Mouse (Mus musculus) intestine, embryonic 16.5 days (tissue): Measurements from ENCODE around the gene Sema3a. TPM values are rescaled to one million over a fixed set of nuclear protein-coding genes. Genes with fewer than 3 reads are reported as not detected.

Experiments
- ATAC-seq: fragments of 200-750 bp; cut with Nextera tagmentation; 2 replicates; pipeline ENCODE4 v1.8.0; 2017; ENCODE audit warnings: moderate TSS enrichment, moderate library complexity
- H3K27ac ChIP-seq: fragments of 300-500 bp; sonication (generic); 2 replicates; pipeline ENCODE4 v1.5.1; 2014; ENCODE audit warnings: mild to moderate bottlenecking, low read length
- H3K27me3 ChIP-seq: fragments of 300-500 bp; sonication (generic); replicated peaks from 2 replicates; pipeline ENCODE4 v1.6.1; 2014; ENCODE audit warnings: low read length, control low read depth, mixed read lengths; ENCODE audit not compliant: control insufficient read depth, insufficient read depth
- H3K36me3 ChIP-seq: fragments of 300-500 bp; sonication (generic); 2 replicates; pipeline ENCODE4 v1.6.1; 2014; ENCODE audit warnings: low read length, control low read depth; ENCODE audit not compliant: control insufficient read depth, insufficient read depth
- H3K4me1 ChIP-seq: fragments of 300-500 bp; sonication (generic); 2 replicates; pipeline ENCODE4 v1.6.1; 2014; ENCODE audit warnings: low read length, control low read depth, mixed read lengths; ENCODE audit not compliant: control insufficient read depth, insufficient read depth
- H3K4me2 ChIP-seq: fragments of 300-500 bp; sonication (generic); 2 replicates; pipeline ENCODE4 v1.6.1; 2014; ENCODE audit warnings: low read depth, low read length, control low read depth
- H3K4me3 ChIP-seq: fragments of 300-500 bp; sonication (generic); 2 replicates; pipeline ENCODE4 v1.5.1; 2014; ENCODE audit warnings: mild to moderate bottlenecking, low read length
- H3K9ac ChIP-seq: fragments of 300-500 bp; sonication (generic); 2 replicates; pipeline ENCODE4 v1.6.1; 2014; ENCODE audit warnings: low read depth, low read length
- H3K9me3 ChIP-seq: fragments of 300-500 bp; sonication (generic); 2 replicates; pipeline ENCODE4 v1.6.1; 2016; ENCODE audit warnings: low read length, control low read depth; ENCODE audit not compliant: control insufficient read depth
- WGBS: fragments of 180-500 bp; shearing (Covaris S2); extraction: QIAGEN DNeasy Blood & Tissue Kit; methylation state at CpG from one replicate; pipeline ENCODE4 v1.1.7; 2014; 5-methylcytosine and 5-hydroxymethylcytosine counted together
- polyA plus RNA-seq: library from polyadenylated mRNA; unstranded; fragments of >200 nt; fragmentation: Nextera tagmentation; extraction: Ambion mirVana; gene quantifications from 2 replicates; pipeline ENCODE4 v1.2.1, GENCODE M21; 2015

Sema3a gene
- polyA plus RNA-seq, 1 experiment from 2014 or later, result 11.1 TPM

- Histone ChIP-seq H3K9ac (no peak overlapping the region), H3K4me2 (no peak overlapping the region), H3K4me1 (no peaks in the 10 kb centered on the region), H3K27me3 (no peaks in the 10 kb centered on the region), H3K36me3 (no peaks in the 10 kb centered on the region), H3K4me3 (no peak overlapping the region), H3K9me3 (no peaks in the 10 kb centered on the region), H3K27ac (no peak overlapping the region)
- WGBS, result 84% methylated on average over 3 of the region's 3 CpGs
- ATAC-seq, result no peak
Observed at GRCm38 (mm10) chr5:13389995-13390394, 264.8 kb downstream of the Sema3a start.

GRCm38 (mm10) chr5:13405432-13405831, 280.2 kb downstream of the Sema3a start:
- ATAC-seq, result no peak
- H3K27ac ChIP-seq, result no peak overlapping the region
- no peaks in the 10 kb centered on the region for H3K9me3 ChIP-seq
- no peak overlapping the region for H3K4me3 ChIP-seq
- H3K9ac ChIP-seq, result no peak overlapping the region
- no peak overlapping the region for H3K4me2 ChIP-seq
- no peaks in the 10 kb centered on the region for H3K27me3 ChIP-seq
- WGBS, result 28% methylated on average over 1 of the region's 1 CpGs
- H3K36me3 ChIP-seq, result no peaks in the 10 kb centered on the region
- H3K4me1 ChIP-seq, result no peaks in the 10 kb centered on the region

GRCm38 (mm10) chr5:13406131-13406530, 280.9 kb downstream of the Sema3a start:
- Histone ChIP-seq H3K36me3 (no peaks in the 10 kb centered on the region), H3K4me2 (no peak overlapping the region), H3K4me1 (no peaks in the 10 kb centered on the region), H3K9me3 (no peaks in the 10 kb centered on the region), H3K27ac (no peak overlapping the region), H3K27me3 (no peaks in the 10 kb centered on the region), H3K9ac (no peak overlapping the region), H3K4me3 (no peak overlapping the region)
- WGBS, result 62% methylated on average over 2 of the region's 2 CpGs
- ATAC-seq, result no peak

- no peaks in the 10 kb centered on the region for H3K36me3 ChIP-seq
- H3K9ac ChIP-seq, result no peak overlapping the region
- no peak overlapping the region for H3K4me2 ChIP-seq
- H3K27ac ChIP-seq, result no peak overlapping the region
- H3K4me1 ChIP-seq, result no peaks in the 10 kb centered on the region
- H3K27me3 ChIP-seq, result no peaks in the 10 kb centered on the region
- no peak overlapping the region for H3K4me3 ChIP-seq
- no peaks in the 10 kb centered on the region for H3K9me3 ChIP-seq
- ATAC-seq, result no peak
- WGBS, result 75% methylated on average over 2 of the region's 2 CpGs
Observed at GRCm38 (mm10) chr5:13411920-13412319, 286.7 kb downstream of the Sema3a start.

- Histone ChIP-seq H3K27me3 (no peaks in the 10 kb centered on the region), H3K4me2 (no peak overlapping the region), H3K9me3 (no peaks in the 10 kb centered on the region), H3K27ac (no peak overlapping the region), H3K9ac (no peak overlapping the region), H3K4me3 (no peak overlapping the region), H3K36me3 (no peaks in the 10 kb centered on the region), H3K4me1 (no peaks in the 10 kb centered on the region)
- ATAC-seq, result no peak
- WGBS, result 90% methylated on average over 2 of the region's 2 CpGs
Observed at GRCm38 (mm10) chr5:13413915-13414525, 288.8 kb downstream of the Sema3a start.

- Histone ChIP-seq H3K27me3 (no peaks in the 10 kb centered on the region), H3K9ac (no peak overlapping the region), H3K27ac (no peak overlapping the region), H3K4me3 (no peak overlapping the region), H3K4me2 (no peak overlapping the region), H3K4me1 (no peaks in the 10 kb centered on the region), H3K36me3 (no peaks in the 10 kb centered on the region), H3K9me3 (no peaks in the 10 kb centered on the region)
- WGBS, result 64% methylated on average over 3 of the region's 3 CpGs
- ATAC-seq, result no peak
Observed at GRCm38 (mm10) chr5:13416960-13417710, 291.9 kb downstream of the Sema3a start.

GRCm38 (mm10) chr5:13421276-13421925, 296.2 kb downstream of the Sema3a start:
- no peaks in the 10 kb centered on the region for H3K36me3 ChIP-seq
- ATAC-seq, result no peak
- H3K27me3 ChIP-seq, result no peaks in the 10 kb centered on the region
- 73% methylated on average over 5 of the region's 5 CpGs for WGBS
- H3K9me3 ChIP-seq, result no peaks in the 10 kb centered on the region
- H3K9ac ChIP-seq, result no peak overlapping the region
- no peak overlapping the region for H3K4me3 ChIP-seq
- no peak overlapping the region for H3K27ac ChIP-seq
- H3K4me2 ChIP-seq, result no peak overlapping the region
- H3K4me1 ChIP-seq, result no peaks in the 10 kb centered on the region

GRCm38 (mm10) chr5:13428702-13429101, 303.5 kb downstream of the Sema3a start:
- ATAC-seq, result no peak
- Histone ChIP-seq H3K27me3 (no peaks in the 10 kb centered on the region), H3K4me3 (no peak overlapping the region), H3K4me1 (no peaks in the 10 kb centered on the region), H3K4me2 (no peak overlapping the region), H3K9ac (no peak overlapping the region), H3K9me3 (no peaks in the 10 kb centered on the region), H3K27ac (no peak overlapping the region), H3K36me3 (no peaks in the 10 kb centered on the region)
- 34% methylated on average over 1 of the region's 1 CpGs for WGBS

GRCm38 (mm10) chr5:13431827-13432226, 306.6 kb downstream of the Sema3a start:
- no peak for ATAC-seq
- Histone ChIP-seq H3K9me3 (no peaks in the 10 kb centered on the region), H3K36me3 (no peaks in the 10 kb centered on the region), H3K4me1 (no peaks in the 10 kb centered on the region), H3K27me3 (no peaks in the 10 kb centered on the region), H3K4me3 (no peak overlapping the region), H3K9ac (no peak overlapping the region), H3K4me2 (no peak overlapping the region), H3K27ac (no peak overlapping the region)
- 63% methylated on average over 2 of the region's 2 CpGs for WGBS
